Mouse (Mus musculus) CH12.LX (cell line): ENCODE measurements around the gene Tas2r135.

Experiments
- CHD2 ChIP-seq: IDR thresholded peaks from 2 replicates; pipeline ENCODE4 v1.6.1; 2011; ENCODE audit warnings: low read length, improper control_type of control experiment
- CTCF ChIP-seq, 2 experiments: IDR thresholded peaks in 1 of 2; conservative IDR thresholded peaks in 1 of 2; 2 replicates each; pipeline ENCODE4 v1.5.1; 2011 to 2012; ENCODE audit warnings: low read depth in 2 of 2, low read length in 2 of 2, improper control_type of control experiment in 1 of 2, inconsistent platforms in 1 of 2, mild to moderate bottlenecking in 1 of 2, moderate library complexity in 1 of 2
- EP300 ChIP-seq: IDR thresholded peaks from 2 replicates; pipeline ENCODE4 v1.6.1; 2011; ENCODE audit warnings: low read length, improper control_type of control experiment
- HCFC1 ChIP-seq: IDR thresholded peaks from 2 replicates; pipeline ENCODE4 v1.6.1; 2012; ENCODE audit warnings: low read depth, mild to moderate bottlenecking, inconsistent platforms, low read length, improper control_type of control experiment
- IRF4 ChIP-seq: IDR thresholded peaks from 2 replicates; pipeline ENCODE4 v1.6.1; 2014; ENCODE audit warnings: low read depth, mild to moderate bottlenecking, inconsistent platforms, low read length, improper control_type of control experiment
- MAFK ChIP-seq: IDR thresholded peaks from 2 replicates; pipeline ENCODE4 v1.6.1; 2011; ENCODE audit warnings: low read length, improper control_type of control experiment; ENCODE audit not compliant: insufficient replicate concordance
- MAX ChIP-seq: IDR thresholded peaks from 2 replicates; pipeline ENCODE4 v1.6.1; 2011; ENCODE audit warnings: low read length, improper control_type of control experiment
- NELFE ChIP-seq: IDR thresholded peaks from 2 replicates; pipeline ENCODE4 v1.6.1; 2011; ENCODE audit warnings: low read depth, low read length, improper control_type of control experiment
- NRF1 ChIP-seq: IDR thresholded peaks from 2 replicates; pipeline ENCODE4 v1.6.1; 2014; ENCODE audit warnings: low read depth, mild to moderate bottlenecking, inconsistent platforms, low read length, improper control_type of control experiment, moderate library complexity
- POLR2A ChIP-seq: IDR thresholded peaks from 2 replicates; pipeline ENCODE4 v1.6.1; 2011; ENCODE audit warnings: low read depth, mild to moderate bottlenecking, improper control_type of control experiment, low read length
- SIN3A ChIP-seq: IDR thresholded peaks from 2 replicates; pipeline ENCODE4 v1.6.1; 2012; ENCODE audit warnings: low read length, improper control_type of control experiment, inconsistent platforms
- TBP ChIP-seq: conservative IDR thresholded peaks from 2 replicates; pipeline ENCODE4 v1.6.1; 2011; ENCODE audit warnings: low read depth, low read length, improper control_type of control experiment
- ZC3H11A ChIP-seq: IDR thresholded peaks from 2 replicates; pipeline ENCODE4 v1.6.1; 2012; ENCODE audit warnings: low read depth, mild to moderate bottlenecking, inconsistent platforms, low read length, improper control_type of control experiment
- ZKSCAN1 ChIP-seq: IDR thresholded peaks from 2 replicates; pipeline ENCODE4 v1.6.1; 2012; ENCODE audit warnings: low read depth, inconsistent platforms, low read length, improper control_type of control experiment, borderline replicate concordance

DNA sequence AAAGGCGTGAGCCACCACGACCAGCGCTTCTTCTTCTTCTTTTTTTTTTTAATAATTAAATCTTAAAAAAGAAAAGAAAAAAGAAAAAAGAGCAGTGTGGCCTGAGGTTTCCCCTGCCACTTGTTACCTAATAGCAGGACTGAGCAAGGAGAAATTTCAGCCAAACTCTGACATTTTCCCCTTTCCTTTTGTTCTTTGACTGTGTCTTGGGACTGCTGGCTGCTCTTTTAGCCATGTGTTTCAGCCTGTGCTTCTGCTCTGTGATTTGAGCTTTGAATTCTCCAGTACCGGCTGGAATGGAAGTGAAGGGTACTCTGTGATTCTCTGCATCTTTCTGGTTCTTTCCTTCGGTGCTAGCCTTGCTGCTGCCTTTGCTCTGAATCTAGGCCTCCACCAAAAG lies 21.9 kb upstream of the Tas2r135 start:
- TF ChIP-seq POLR2A (no peak), SIN3A (no peak), EP300 (no peak), TBP (no peak), ZC3H11A (no peak), HCFC1 (no peak), MAX (no peak), CHD2 (no peak), CTCF (conservative IDR thresholded peaks at IDR 0.05 in 1 of 2, IDR thresholded peaks at IDR 0.05 in 1 of 2; ENCODE audit: low read depth in 2 of 2, low read length in 2 of 2) (no peak), NRF1 (no peak), ZKSCAN1 (no peak), IRF4 (no peak), MAFK (no peak), NELFE (no peak)
